Comparison of ENCODE assay signal across 26 mouse cellular contexts in the genomic region with DNA sequence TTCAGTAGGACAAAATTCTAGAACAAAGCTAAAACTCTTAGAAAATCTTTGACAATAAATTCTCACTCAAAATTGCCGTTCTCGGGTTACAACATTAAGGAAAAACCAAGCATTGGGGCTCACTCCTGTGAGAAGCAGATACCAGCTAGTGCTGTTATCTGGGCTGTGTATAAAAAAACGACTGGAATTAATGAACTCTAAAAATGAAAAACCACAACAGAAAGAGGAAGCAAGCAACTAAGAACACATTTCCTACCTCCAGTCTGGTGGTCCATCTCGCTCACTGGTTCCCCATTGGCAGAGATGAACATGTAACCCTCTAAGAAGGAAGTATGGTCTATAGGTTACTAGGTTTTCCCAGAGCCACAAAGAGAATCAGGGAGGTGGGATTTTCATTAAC.
DNase-seq lines count a peak whose midpoint lies in the region; ATAC-seq lines count a peak whose summit lies in the region.
"Had no signal": no experiment of that assay in that cellular context is flagged by ENCODE, and none has a peak within 500 bp of the region (broad histone marks: within the 10 kb centered on the region; RNA-seq: fewer than 3 reads in every experiment).

No protein-coding gene starts in this region.

- DNase-seq in 416B (ENCODE audit: low read depth) (peak; percentile 11), MEL-GATA-1-ER (ENCODE audit: extremely low read depth, low read depth) (peak; percentile 92)
- DNase-seq in left cerebral cortex, adult 9 months (ENCODE audit: low spot score in 2 of 2), result no peak
- no peak for DNase-seq in cerebellum, postnatal 4 days (ENCODE audit: low spot score in 2 of 2)
- no peak for DNase-seq in adrenal gland, adult 18-20 months (ENCODE audit: low spot score in 2 of 2)
- DNase-seq: adrenal gland, adult 2 months; adrenal gland, postnatal 14 days; B cell, adult 2 months; cerebellum, adult 11-12 months; cerebellum, adult 8-10 months; cerebellum, postnatal 10 days; cerebellum, postnatal 36 days; embryo, embryonic 11 days; gastrocnemius, adult 2 months; gastrocnemius, postnatal 14 days; heart, adult 18-20 months; heart, postnatal 10 days; heart, postnatal 36 days had no signal

- ATAC-seq in granulocyte monocyte progenitor cell, adult 5-6 weeks (replicated peaks; ENCODE audit: poor library complexity, severe bottlenecking), result peak; percentile 99
- ATAC-seq in megakaryocyte progenitor cell, adult 5-6 weeks (replicated peaks; ENCODE audit: poor library complexity), result peak; percentile 97
- ATAC-seq: forebrain, embryonic 13.5 days; forebrain, embryonic 16.5 days; hindbrain, postnatal 0 days; inflammation-experienced regulatory T-cells, adult 6 months; intestine, embryonic 16.5 days; Patski had no signal

Comparison
In these comparisons a context has a peak if more than half of its experiments do, and no peak if none do; other contexts are left out.
1. DNase-seq: peak in 416B (single experiment) and MEL-GATA-1-ER (single experiment); none in left cerebral cortex, adult 9 months (0 of 2), cerebellum, postnatal 4 days (0 of 2) and adrenal gland, adult 18-20 months (0 of 2).